Mouse (Mus musculus) midbrain, embryonic 15.5 days (tissue): ENCODE results near the gene Nxf1. TPM values are rescaled to one million over a fixed set of nuclear protein-coding genes. Genes with fewer than 3 reads are reported as not detected.

Source experiments
- ATAC-seq: fragments of 200-750 bp; cut with Nextera tagmentation; replicated peaks from 2 replicates; pipeline ENCODE4 v1.8.0; 2017; ENCODE audit warnings: moderate TSS enrichment
- H3K27ac ChIP-seq: fragments of 300-500 bp; sonication (generic); 2 replicates; pipeline ENCODE4 v1.5.1; 2015; ENCODE audit warnings: mild to moderate bottlenecking, inconsistent platforms
- H3K27me3 ChIP-seq: fragments of 300-500 bp; sonication (generic); replicated peaks from 2 replicates; pipeline ENCODE4 v1.6.1; 2015; ENCODE audit warnings: inconsistent platforms
- H3K36me3 ChIP-seq: fragments of 300-500 bp; sonication (generic); replicated peaks from 2 replicates; pipeline ENCODE4 v1.6.1; 2015; ENCODE audit warnings: inconsistent platforms
- H3K4me1 ChIP-seq: fragments of 300-500 bp; sonication (generic); 2 replicates; pipeline ENCODE4 v1.6.1; 2015; ENCODE audit warnings: inconsistent platforms
- H3K4me2 ChIP-seq: fragments of 300-500 bp; sonication (generic); 2 replicates; pipeline ENCODE4 v1.6.1; 2015; ENCODE audit warnings: inconsistent platforms, mild to moderate bottlenecking, moderate library complexity
- H3K4me3 ChIP-seq: fragments of 300-500 bp; sonication (generic); 2 replicates; pipeline ENCODE4 v1.5.1; 2015; ENCODE audit warnings: mild to moderate bottlenecking, inconsistent platforms
- H3K9ac ChIP-seq: fragments of 300-500 bp; sonication (generic); 2 replicates; pipeline ENCODE4 v1.6.1; 2015; ENCODE audit warnings: mild to moderate bottlenecking, inconsistent platforms
- H3K9me3 ChIP-seq: fragments of 300-500 bp; sonication (generic); 2 replicates; pipeline ENCODE4 v1.6.1; 2016; ENCODE audit warnings: inconsistent platforms
- WGBS: fragments of 180-500 bp; shearing (Covaris S2); methylation state at CpG from one replicate; pipeline ENCODE4 v1.1.7; 2015; ENCODE audit warnings: mixed read lengths; 5-methylcytosine and 5-hydroxymethylcytosine counted together
- polyA plus RNA-seq: library from polyadenylated mRNA; unstranded; fragments of >200 nt; fragmentation: Nextera tagmentation; extraction: Ambion mirVana; gene quantifications from 2 replicates; pipeline ENCODE4 v1.2.1, GENCODE M21; 2015

Gene Nxf1
- polyA plus RNA-seq, 1 experiment from 2014 or later, result 161 TPM

GRCm38 (mm10) chr19:8755652-8756051 lies 1.2 kb upstream of the Nxf1 start:
- H3K9ac ChIP-seq, result no peak overlapping the region
- peaks cover 23% of the 10 kb centered on the region for H3K36me3 ChIP-seq
- peak overlapping the region; percentile 61; the same call in 1 of the 2 replicates for H3K4me2 ChIP-seq
- no peak overlapping the region for H3K4me3 ChIP-seq
- 80% methylated on average over 3 of the region's 3 CpGs for WGBS
- H3K9me3 ChIP-seq, result no peaks in the 10 kb centered on the region
- no peak overlapping the region for H3K27ac ChIP-seq
- no peak for ATAC-seq
- H3K27me3 ChIP-seq, result no peaks in the 10 kb centered on the region
- peaks cover 28% of the 10 kb centered on the region for H3K4me1 ChIP-seq

DNA sequence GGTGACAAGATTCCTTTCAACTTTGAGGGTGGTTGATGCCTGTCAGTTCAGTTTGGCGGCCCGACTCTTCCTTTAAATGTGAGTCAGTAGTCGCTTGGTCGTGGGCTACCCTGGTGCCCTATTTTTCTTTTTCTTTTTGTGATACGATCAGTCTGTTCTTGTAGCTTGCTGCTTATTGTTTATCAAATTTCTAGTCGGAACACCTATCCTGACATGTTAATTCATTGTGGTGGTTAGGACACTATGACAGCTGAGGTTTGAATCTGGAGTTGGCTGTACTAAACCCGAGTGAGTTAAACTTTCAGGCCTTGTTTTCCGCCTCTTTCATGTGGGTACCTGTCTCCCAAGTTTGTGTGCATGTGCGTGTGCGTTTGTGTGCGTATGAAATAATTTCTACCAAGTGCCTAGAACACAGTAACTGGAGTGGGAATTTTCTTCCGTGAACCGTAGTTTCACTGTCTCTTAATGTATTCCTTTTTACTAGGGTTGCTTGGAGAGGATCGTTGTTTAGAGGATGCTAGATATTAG lies 662 bp downstream of the Nxf1 start:
- peak overlapping the region; percentile 88 for H3K27ac ChIP-seq
- H3K4me1 ChIP-seq, result peaks cover 28% of the 10 kb centered on the region
- H3K4me2 ChIP-seq, result peak overlapping the region; percentile 61
- H3K36me3 ChIP-seq, result peaks cover 14% of the 10 kb centered on the region; the same call in 1 of the 2 replicates
- no peaks in the 10 kb centered on the region for H3K9me3 ChIP-seq
- 5% methylated on average over 14 of the region's 14 CpGs for WGBS
- peak overlapping the region; percentile 85 for H3K9ac ChIP-seq
- ATAC-seq, result no peak; the same call in 1 of the 2 replicates
- H3K27me3 ChIP-seq, result no peaks in the 10 kb centered on the region
- peak overlapping the region; percentile 83 for H3K4me3 ChIP-seq

GRCm38 (mm10) chr19:8758899-8759298 lies 2.0 kb downstream of the Nxf1 start:
- H3K9me3 ChIP-seq, result no peaks in the 10 kb centered on the region
- peaks cover 28% of the 10 kb centered on the region for H3K4me1 ChIP-seq
- no peak overlapping the region for H3K9ac ChIP-seq
- H3K36me3 ChIP-seq, result peaks cover 20% of the 10 kb centered on the region
- WGBS, result 93% methylated on average over 2 of the region's 2 CpGs
- no peak overlapping the region for H3K27ac ChIP-seq
- no peak overlapping the region for H3K4me2 ChIP-seq
- no peaks in the 10 kb centered on the region for H3K27me3 ChIP-seq
- no peak for ATAC-seq
- no peak overlapping the region for H3K4me3 ChIP-seq

DNA sequence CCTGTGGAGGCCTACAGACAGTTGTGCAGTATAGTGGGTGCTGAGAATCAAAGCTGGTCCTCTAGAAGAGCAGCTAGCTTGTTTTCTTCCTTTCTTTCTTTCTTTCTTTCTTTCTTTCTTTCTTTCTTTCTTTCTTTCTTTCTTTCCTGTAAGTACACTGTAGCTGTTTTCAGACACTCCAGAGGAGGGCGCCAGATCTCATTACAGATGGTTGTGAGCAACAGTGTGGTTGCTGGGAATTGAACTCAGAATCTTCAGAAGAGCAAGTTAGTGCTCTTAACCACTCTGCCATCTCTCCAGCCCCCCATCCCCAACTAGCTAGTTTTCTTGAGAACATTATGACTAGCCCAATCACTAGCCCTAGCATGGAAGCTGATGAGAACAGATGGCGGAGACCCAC lies 3.9 kb downstream of the Nxf1 start:
- Histone ChIP-seq H3K4me3 (no peak overlapping the region), H3K4me1 (peaks cover 25% of the 10 kb centered on the region), H3K27ac (no peak overlapping the region), H3K27me3 (no peaks in the 10 kb centered on the region), H3K36me3 (peaks cover 33% of the 10 kb centered on the region), H3K9ac (no peak overlapping the region), H3K9me3 (0 out of 2 replicates have a peak, but pooled peaks cover 2% of the 10 kb centered on the region), H3K4me2 (no peak overlapping the region)
- WGBS, result 88% methylated on average over 2 of the region's 2 CpGs
- no peak for ATAC-seq

- peaks cover 10% of the 10 kb centered on the region for H3K4me1 ChIP-seq
- H3K27ac ChIP-seq, result no peak overlapping the region
- peaks cover 58% of the 10 kb centered on the region for H3K36me3 ChIP-seq
- H3K27me3 ChIP-seq, result no peaks in the 10 kb centered on the region
- 0 out of 2 replicates have a peak, but pooled peaks cover 2% of the 10 kb centered on the region for H3K9me3 ChIP-seq
- no peak for ATAC-seq
- H3K9ac ChIP-seq, result no peak overlapping the region
- no peak overlapping the region for H3K4me2 ChIP-seq
- 90% methylated on average over 4 of the region's 4 CpGs for WGBS
- no peak overlapping the region for H3K4me3 ChIP-seq
These were observed 6.4 kb downstream of the Nxf1 start for GRCm38 (mm10) chr19:8763276-8763675.

DNA sequence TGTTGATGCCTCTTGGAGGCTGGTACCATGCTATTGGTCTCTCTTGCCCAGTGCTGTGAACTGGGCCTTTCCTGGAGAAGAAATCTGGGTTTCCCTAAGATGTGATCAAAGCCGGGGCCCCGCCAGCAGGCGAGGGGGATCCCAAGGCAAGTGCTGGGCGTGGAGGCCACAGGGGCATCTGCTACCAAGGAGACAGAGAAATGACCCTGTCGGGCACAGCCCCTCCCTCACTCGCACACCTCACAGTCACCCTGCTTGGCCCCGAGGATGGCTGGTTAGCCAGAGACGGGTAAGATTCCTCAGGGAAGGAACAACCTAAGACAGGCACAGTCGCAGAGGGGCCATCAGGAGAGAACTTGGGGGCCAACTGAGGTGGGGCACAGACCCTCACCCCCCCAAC lies 8.7 kb downstream of the Nxf1 start:
- Histone ChIP-seq H3K9me3 (0 out of 2 replicates have a peak, but pooled peaks cover 2% of the 10 kb centered on the region), H3K4me3 (no peak overlapping the region), H3K4me1 (peaks cover 5% of the 10 kb centered on the region), H3K9ac (no peak overlapping the region), H3K27me3 (no peaks in the 10 kb centered on the region), H3K27ac (no peak overlapping the region), H3K4me2 (no peak overlapping the region), H3K36me3 (peaks cover 71% of the 10 kb centered on the region)
- WGBS, result 98% methylated on average over 9 of the region's 9 CpGs
- ATAC-seq, result no peak

GRCm38 (mm10) chr19:8770567-8771270 lies 13.8 kb downstream of the Nxf1 start, which contains the start of gene Tmem223:
Tmem223 (plus strand) TSS chr19:8770996.
- Histone ChIP-seq H3K9me3 (no peaks in the 10 kb centered on the region), H3K27me3 (no peaks in the 10 kb centered on the region), H3K4me3 (peak within 1 kb of the TSS; percentile 92), H3K36me3 (peaks cover 38% of the 10 kb centered on the region), H3K9ac (peak within 1 kb of the TSS; percentile 97), H3K4me2 (peak within 1 kb of the TSS; percentile 68), H3K27ac (peak within 1 kb of the TSS; percentile 93), H3K4me1 (peaks cover 38% of the 10 kb centered on the region)
- WGBS, result 20% methylated on average over 29 of the region's 29 CpGs
- ATAC-seq, result peak; percentile 44; the same call in 1 of the 2 replicates

- no peak for ATAC-seq
- Histone ChIP-seq H3K27ac (no peak overlapping the region), H3K4me3 (0 out of 2 replicates have a peak overlapping the region, but pooled peaks have one; percentile 65), H3K4me2 (peak overlapping the region; percentile 94), H3K9ac (peak overlapping the region; percentile 12; the same call in 1 of the 2 replicates), H3K9me3 (no peaks in the 10 kb centered on the region), H3K36me3 (peaks cover 16% of the 10 kb centered on the region), H3K27me3 (no peaks in the 10 kb centered on the region), H3K4me1 (peaks cover 40% of the 10 kb centered on the region)
- WGBS, result 87% methylated on average over 5 of the region's 5 CpGs
These were observed 16.1 kb downstream of the Nxf1 start for GRCm38 (mm10) chr19:8772996-8773395.

DNA sequence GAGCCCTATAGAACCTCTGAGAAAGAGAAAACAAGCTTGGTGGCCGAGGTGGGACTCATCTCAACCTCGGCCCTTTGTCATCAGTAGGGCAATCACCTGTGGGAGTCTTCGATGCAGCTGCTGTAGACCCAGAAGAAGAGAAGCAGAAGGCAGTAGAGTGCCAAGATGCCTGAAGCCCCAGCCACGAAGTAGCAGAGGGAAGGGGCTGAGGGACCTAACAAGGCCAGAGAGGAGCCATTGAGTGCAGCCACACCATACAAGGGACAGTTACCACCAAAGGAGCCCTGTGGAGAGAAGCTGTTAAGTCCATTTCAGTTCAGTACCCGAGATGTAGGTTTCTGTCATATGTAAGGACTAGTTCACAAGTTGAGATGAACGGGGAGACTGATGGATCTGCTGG lies 16.5 kb downstream of the Nxf1 start:
- peak overlapping the region; percentile 94 for H3K4me2 ChIP-seq
- H3K4me1 ChIP-seq, result peaks cover 40% of the 10 kb centered on the region
- H3K27ac ChIP-seq, result peak overlapping the region; percentile 55; the same call in 1 of the 2 replicates
- peaks cover 12% of the 10 kb centered on the region for H3K36me3 ChIP-seq
- H3K4me3 ChIP-seq, result peak overlapping the region; percentile 65; the same call in 1 of the 2 replicates
- no peaks in the 10 kb centered on the region for H3K9me3 ChIP-seq
- peak overlapping the region; percentile 12 for H3K9ac ChIP-seq
- 54% methylated on average over 6 of the region's 6 CpGs for WGBS
- H3K27me3 ChIP-seq, result no peaks in the 10 kb centered on the region
- ATAC-seq, result no peak

DNA sequence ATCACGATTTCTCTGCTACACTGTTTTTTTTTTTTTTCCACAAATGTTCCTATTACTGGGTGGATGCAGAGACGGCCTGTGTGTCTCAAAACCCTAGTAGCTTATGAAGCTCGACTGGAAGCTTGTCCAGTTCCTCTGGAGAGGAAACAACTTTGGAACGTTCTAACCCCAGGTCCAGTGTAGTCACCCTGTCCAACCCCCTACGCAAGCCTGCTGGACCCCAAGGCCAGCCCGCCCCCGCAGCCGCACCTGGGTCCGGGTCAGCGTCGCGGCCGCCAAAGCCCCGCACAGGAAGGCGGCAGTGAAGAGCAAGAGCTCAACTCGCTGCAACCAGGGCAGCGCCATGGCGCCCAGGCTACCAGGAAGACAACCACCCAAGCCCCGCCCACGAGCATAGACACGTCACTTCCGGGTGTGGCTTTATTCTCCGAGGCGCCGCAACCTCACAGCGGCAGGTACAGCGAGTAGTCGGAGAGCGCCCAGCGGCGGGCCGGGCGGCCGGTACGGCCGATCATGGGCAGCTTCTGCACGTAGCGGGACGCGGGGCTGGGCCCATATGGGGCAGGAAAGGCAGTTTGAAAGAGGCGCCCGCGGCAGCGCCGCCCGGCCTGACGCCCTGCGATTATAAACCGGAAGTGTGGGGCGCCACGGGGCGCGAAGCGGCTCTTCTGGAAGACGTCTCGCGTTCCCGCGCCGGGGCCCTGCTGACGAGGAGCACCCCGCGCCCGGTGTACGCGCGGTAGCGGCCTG lies 17.4 kb downstream of the Nxf1 start, which contains the start of gene Tmem179b:
Tmem179b (minus strand) TSS at position 382 of the 750 bp plus-strand sequence.
- WGBS, result 1% methylated on average over 66 of the region's 68 CpGs
- Histone ChIP-seq H3K27me3 (no peaks in the 10 kb centered on the region), H3K4me3 (peak within 1 kb of the TSS; percentile 65), H3K27ac (peak within 1 kb of the TSS; percentile 98), H3K9me3 (no peaks in the 10 kb centered on the region), H3K4me1 (peaks cover 40% of the 10 kb centered on the region), H3K9ac (peak within 1 kb of the TSS; percentile 87), H3K4me2 (peak within 1 kb of the TSS; percentile 94), H3K36me3 (peaks cover 6% of the 10 kb centered on the region)
- ATAC-seq, result peak; percentile 95

DNA sequence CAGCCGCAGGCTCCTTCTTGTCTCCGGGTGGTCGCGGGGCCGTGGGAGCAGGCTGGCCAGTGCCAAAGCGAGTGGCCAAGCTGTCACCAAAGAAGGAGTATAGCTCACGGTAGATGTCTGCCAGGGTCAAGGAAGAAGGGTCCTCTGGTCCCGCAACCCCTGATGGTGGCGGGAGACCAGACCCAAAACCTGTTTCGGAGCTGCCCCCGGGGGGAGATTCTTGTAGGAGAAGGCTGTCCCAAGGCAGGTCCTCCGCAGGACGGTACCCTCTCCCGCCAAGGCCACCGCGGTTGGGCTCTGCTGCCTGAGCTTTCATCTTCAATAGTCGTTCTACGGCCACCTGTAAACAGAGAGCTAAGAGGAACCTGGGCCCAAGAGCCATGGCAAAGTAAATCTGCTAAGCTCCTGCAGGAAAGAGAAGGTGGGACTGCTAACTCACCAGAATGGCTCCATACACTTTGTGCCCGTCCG lies 18.1 kb downstream of the Nxf1 start:
- H3K9ac ChIP-seq, result peak overlapping the region; percentile 87
- peak overlapping the region; percentile 65 for H3K4me3 ChIP-seq
- peak; percentile 1 for ATAC-seq
- H3K27ac ChIP-seq, result peak overlapping the region; percentile 98
- H3K4me2 ChIP-seq, result peak overlapping the region; percentile 94
- WGBS, result 4% methylated on average over 20 of the region's 20 CpGs
- H3K36me3 ChIP-seq, result peaks cover 3% of the 10 kb centered on the region; the same call in 1 of the 2 replicates
- no peaks in the 10 kb centered on the region for H3K9me3 ChIP-seq
- H3K4me1 ChIP-seq, result peaks cover 40% of the 10 kb centered on the region
- no peaks in the 10 kb centered on the region for H3K27me3 ChIP-seq
